Mouse (Mus musculus) small intestine, adult 2 months (tissue): Measurements from ENCODE around the gene Asb12. TPM values are rescaled to one million over a fixed set of nuclear protein-coding genes. Genes with fewer than 3 reads are reported as not detected.
A peak's percentile ranks its signal among the peaks of the same experiment; 100 is the strongest.
"Not testable (repeated sequence)": the region's sequence is repeated elsewhere in the genome, so short reads cannot be mapped to it uniquely, and the experiment has no call there.

Source experiments
- H3K27ac ChIP-seq: fragments of 200-500 bp; 2 replicates; pipeline ENCODE4 v1.5.1; 2012; ENCODE audit warnings: low read depth, low read length, control low read depth, inconsistent platforms; ENCODE audit not compliant: insufficient read depth
- H3K27me3 ChIP-seq: fragments of 200-500 bp; 2 replicates; pipeline ENCODE4 v1.6.1; 2012; ENCODE audit warnings: mild to moderate bottlenecking, moderate library complexity, low read length, inconsistent platforms; ENCODE audit not compliant: control insufficient read depth, insufficient read depth
- H3K36me3 ChIP-seq: fragments of 200-500 bp; 2 replicates; pipeline ENCODE4 v1.6.1; 2012; ENCODE audit warnings: mild to moderate bottlenecking, low read length, control low read depth, inconsistent platforms; ENCODE audit not compliant: control insufficient read depth, insufficient read depth
- H3K4me1 ChIP-seq: fragments of 200-500 bp; 2 replicates; pipeline ENCODE4 v1.6.1; 2012; ENCODE audit warnings: low read length, inconsistent platforms, mixed read lengths; ENCODE audit not compliant: control insufficient read depth, insufficient read depth, insufficient read length
- H3K4me3 ChIP-seq: fragments of 200-500 bp; 2 replicates; pipeline ENCODE4 v1.5.1; 2012; ENCODE audit warnings: low read depth, mild to moderate bottlenecking, control low read depth, inconsistent platforms, low read length, moderate library complexity
- CTCF ChIP-seq: fragments of 200-500 bp; IDR thresholded peaks from 2 replicates; pipeline ENCODE4 v1.5.1; 2012; ENCODE audit warnings: low read depth, mild to moderate bottlenecking, control low read depth, inconsistent platforms, low read length, moderate library complexity, mixed read lengths; ENCODE audit not compliant: insufficient replicate concordance, insufficient read length; ENCODE audit errors: extremely low read depth
- POLR2A ChIP-seq: fragments of 200-500 bp; IDR thresholded peaks from 2 replicates; pipeline ENCODE4 v1.6.1; 2012; ENCODE audit warnings: low read depth, mild to moderate bottlenecking, control low read depth, inconsistent platforms, low read length, moderate library complexity
- WGBS: fragments of 180-500 bp; shearing (Covaris S2); methylation state at CpG from one replicate; pipeline ENCODE4 v1.1.7; 2018; 5-methylcytosine and 5-hydroxymethylcytosine counted together
- polyA plus RNA-seq: library from polyadenylated mRNA; depleted of rRNA; stranded (reverse); fragments of >200 nt; gene quantifications from 2 replicates; pipeline ENCODE4 v1.2.3, GENCODE M21; 2012; rRNA removed

The Asb12 gene
- polyA plus RNA-seq = not detected in 2 replicates

DNA sequence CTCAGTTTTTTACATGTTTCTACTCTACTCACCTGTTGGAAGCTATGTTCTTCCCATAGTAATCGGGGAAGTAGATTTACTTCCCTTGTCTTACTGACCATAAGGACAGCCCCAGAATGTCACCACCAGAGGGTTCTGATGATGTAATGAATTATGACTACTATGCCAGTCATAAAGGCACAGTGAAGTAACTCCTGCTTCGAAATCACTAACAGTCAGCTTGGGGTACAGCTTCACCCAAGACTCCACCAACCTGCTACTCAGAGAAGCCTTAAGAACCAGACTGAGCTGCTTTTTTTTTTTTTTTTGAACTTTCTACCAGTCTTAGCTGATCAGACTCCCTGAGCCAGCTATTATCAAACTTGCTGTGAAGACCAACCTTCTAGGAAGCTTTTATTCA lies at the start of gene Asb12, which contains the start of gene Pfn5:
Gene Asb12, minus strand, starts transcription at position 101 of the 400 bp plus-strand sequence.
Gene Pfn5, plus strand, starts transcription at position 218 of the 400 bp plus-strand sequence.
- H3K36me3 ChIP-seq = no peaks in the 10 kb centered on the region
- H3K4me1 ChIP-seq = no peaks in the 10 kb centered on the region
- TF ChIP-seq POLR2A = no peak
- TF ChIP-seq CTCF = no peak
- H3K4me3 ChIP-seq = no peak within 1 kb of the TSS
- H3K27ac ChIP-seq = no peak within 1 kb of the TSS
- WGBS = 65% methylated on average over 2 of the region's 2 CpGs
- no peaks in the 10 kb centered on the region for H3K27me3 ChIP-seq

DNA sequence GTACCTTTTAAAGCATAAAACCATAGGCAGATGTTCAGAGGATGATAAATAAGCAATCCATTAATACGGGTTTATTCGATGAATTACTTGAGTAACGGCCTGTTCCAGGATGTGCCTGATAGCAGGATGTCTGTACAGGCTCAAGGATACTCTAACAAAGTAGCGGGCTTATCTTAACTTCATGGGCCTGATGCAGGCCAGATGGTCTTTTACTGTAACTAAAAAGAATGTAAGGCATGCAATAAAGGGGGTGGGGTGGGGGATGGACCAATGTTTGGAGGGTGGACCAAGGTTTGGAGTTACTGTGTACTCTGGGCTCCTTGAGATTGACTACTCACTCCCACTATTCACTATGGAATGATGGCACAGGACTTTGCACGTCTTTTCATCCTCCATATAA lies 42.8 kb upstream of the Asb12 start:
- Histone ChIP-seq H3K27me3 (no peaks in the 10 kb centered on the region), H3K4me3 (no peak overlapping the region), H3K36me3 (no peaks in the 10 kb centered on the region), H3K27ac (no peak overlapping the region), H3K4me1 (no peaks in the 10 kb centered on the region)
- 56% methylated on average over 5 of the region's 5 CpGs for WGBS
- TF ChIP-seq POLR2A (no peak), CTCF (no peak)

DNA sequence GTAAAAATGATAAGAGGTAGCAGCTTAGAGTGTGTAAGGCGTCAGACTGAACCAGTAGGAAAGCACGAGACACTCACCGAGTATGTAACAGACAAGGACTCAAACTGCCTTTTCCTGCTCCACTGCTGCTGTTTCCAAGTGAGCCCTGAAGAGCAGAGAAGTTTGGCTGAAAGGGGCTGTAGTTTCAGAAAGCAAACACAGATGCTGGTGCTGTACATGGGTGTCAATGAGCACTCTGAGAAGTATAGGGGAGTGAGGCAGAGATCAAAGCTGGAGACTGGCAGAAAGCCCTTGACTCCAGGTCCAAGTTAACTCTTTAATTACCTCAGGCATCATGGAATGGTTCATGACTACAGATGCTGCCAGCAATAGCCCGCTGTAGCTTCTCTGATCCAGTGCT lies 3.5 kb downstream of the Asb12 start:
- no peak overlapping the region for H3K4me3 ChIP-seq
- WGBS = 52% methylated on average over 4 of the region's 4 CpGs
- TF ChIP-seq CTCF (no peak), POLR2A (no peak)
- H3K36me3 ChIP-seq = no peaks in the 10 kb centered on the region
- no peaks in the 10 kb centered on the region for H3K4me1 ChIP-seq
- H3K27ac ChIP-seq = no peak overlapping the region
- H3K27me3 ChIP-seq = no peaks in the 10 kb centered on the region

DNA sequence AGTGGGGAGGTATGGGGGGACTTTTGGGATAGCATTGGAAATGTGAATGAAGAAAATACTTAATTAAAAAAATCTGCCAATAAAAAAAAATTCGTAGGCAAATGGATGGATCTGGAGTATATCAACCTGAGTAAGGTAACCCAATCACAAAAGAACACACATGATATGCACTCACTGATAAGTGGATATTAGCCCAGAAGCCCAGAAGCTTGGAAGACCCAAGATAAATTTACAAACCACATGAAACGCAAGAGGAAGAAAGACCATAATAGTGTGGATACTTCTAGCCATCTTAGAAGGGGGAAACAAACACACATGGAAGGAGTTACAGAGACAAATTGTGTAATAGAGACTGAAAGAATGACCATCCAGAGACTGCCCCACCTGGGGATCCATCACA lies 22.3 kb downstream of the Asb12 start:
- not testable (repeated sequence) for H3K4me3 ChIP-seq, H3K4me1 ChIP-seq, H3K27me3 ChIP-seq, H3K36me3 ChIP-seq, H3K27ac ChIP-seq
- WGBS = 96% methylated on average over 2 of the region's 2 CpGs

DNA sequence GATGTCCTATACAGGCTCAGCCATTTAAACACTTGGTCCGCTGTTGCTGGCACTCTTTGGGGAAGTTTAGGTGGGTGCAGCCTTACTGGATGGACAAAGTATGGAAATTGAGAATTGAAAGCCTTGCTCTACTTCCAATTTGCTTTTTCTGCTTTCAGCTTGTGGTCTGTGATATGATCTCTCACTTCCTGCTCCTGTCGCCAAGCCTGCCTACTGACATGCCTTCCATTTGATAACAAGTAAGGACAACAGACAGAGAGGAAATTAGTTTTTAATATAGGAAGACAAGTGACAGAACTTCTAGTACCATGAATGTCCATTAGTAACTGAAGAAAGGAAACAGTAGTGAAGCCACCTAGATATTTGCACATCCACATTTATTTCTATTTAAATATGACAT lies 32.6 kb downstream of the Asb12 start:
- no peaks in the 10 kb centered on the region for H3K27me3 ChIP-seq
- H3K4me3 ChIP-seq = no peak overlapping the region
- no peaks in the 10 kb centered on the region for H3K4me1 ChIP-seq
- no peaks in the 10 kb centered on the region for H3K36me3 ChIP-seq
- no peak overlapping the region for H3K27ac ChIP-seq
- TF ChIP-seq CTCF (no peak), POLR2A (no peak)
- WGBS = 74% methylated on average over 2 of the region's 2 CpGs

DNA sequence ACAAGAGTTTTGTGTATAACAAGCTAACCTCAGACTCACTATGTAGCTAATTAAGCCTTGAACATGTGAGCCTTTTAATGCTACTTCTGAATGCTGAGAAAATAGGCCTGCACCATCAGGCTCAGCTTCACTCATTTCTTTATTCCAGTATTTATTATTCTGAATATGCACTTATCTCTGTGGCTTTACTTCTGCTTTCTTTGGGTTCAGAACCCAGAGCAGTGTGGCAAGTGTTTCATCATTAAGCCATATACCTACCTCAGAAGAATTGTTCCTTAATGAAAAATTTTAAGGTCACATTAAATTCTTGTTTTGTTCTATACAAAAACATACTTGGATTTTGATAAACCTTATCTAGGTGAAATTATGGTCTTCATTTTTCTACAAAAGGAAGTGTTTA lies 33.9 kb downstream of the Asb12 start:
- H3K4me1 ChIP-seq = no peaks in the 10 kb centered on the region
- no peaks in the 10 kb centered on the region for H3K36me3 ChIP-seq
- TF ChIP-seq POLR2A (no peak), CTCF (no peak)
- H3K27me3 ChIP-seq = no peaks in the 10 kb centered on the region
- no peak overlapping the region for H3K27ac ChIP-seq
- no peak overlapping the region for H3K4me3 ChIP-seq

DNA sequence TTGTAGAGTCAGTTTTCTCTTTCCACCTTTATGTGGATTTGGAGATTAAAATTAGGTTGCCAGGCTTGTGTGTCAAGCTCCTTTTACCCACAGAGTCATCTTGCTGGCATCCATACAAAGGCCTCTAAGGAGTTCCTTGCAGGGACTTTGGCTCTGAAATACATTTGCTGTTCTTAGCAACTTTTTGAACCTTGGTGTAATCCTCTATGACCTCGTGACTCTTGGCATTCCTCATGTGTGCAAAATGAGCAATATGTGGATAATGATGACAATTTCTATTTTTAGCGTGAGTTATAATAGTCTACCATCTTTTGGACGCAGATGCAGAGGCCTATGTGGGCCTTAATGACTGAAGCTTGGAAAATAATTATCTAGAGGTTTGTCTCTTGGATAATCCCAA lies 100.6 kb downstream of the Asb12 start:
- TF ChIP-seq CTCF = no peak
- no peak for TF ChIP-seq POLR2A
- H3K4me1 ChIP-seq = no peaks in the 10 kb centered on the region
- no peak overlapping the region for H3K4me3 ChIP-seq
- H3K27me3 ChIP-seq = no peaks in the 10 kb centered on the region
- no peaks in the 10 kb centered on the region for H3K36me3 ChIP-seq
- WGBS = 72% methylated on average over 3 of the region's 3 CpGs
- no peak overlapping the region for H3K27ac ChIP-seq

DNA sequence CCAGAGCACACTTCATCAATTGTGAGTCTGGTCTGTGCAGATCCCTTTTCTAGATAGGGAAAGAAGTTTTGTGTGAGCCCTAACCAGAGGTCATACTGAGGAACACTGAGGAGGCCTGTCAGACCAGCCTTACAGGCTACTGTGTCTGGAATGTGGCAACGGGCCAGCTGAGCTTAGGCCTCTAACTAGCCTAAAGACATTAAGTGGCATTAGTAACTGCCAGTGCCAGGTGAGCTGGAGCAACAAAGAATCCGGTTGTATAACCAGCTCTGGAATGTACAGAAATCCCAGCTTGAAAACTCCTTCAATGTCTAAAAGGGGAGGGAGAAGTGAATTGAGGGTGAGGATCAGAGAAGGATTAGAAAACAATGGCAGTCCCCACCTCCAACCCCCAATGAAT lies 111.9 kb downstream of the Asb12 start:
- H3K36me3 ChIP-seq = no peaks in the 10 kb centered on the region
- peaks cover 4% of the 10 kb centered on the region; the same call in 1 of the 2 replicates for H3K4me1 ChIP-seq
- TF ChIP-seq CTCF (no peak), POLR2A (no peak)
- H3K27me3 ChIP-seq = no peaks in the 10 kb centered on the region
- H3K4me3 ChIP-seq = no peak overlapping the region
- 26% methylated on average over 2 of the region's 2 CpGs for WGBS
- H3K27ac ChIP-seq = no peak overlapping the region

DNA sequence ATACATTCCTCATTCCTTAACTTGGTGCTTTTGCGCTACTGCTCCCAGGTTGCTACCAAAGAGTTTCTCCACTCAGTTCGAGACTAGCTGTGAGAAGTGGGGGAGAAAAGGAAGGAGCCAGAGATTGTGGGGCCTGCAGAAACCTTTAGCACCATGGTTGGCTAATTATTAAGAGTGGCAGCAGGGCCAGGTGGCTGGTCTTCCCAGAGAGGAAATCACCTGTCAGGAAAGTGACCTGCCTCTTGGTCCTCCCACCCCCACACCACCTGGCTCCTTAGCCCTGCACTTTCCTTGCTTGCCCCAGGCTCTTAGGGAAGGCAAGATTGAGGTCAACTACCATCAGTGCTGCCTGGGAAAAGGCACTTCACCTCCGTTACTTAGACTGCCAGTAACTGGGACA lies 112.6 kb downstream of the Asb12 start:
- 39% methylated on average over 3 of the region's 3 CpGs for WGBS
- Histone ChIP-seq H3K27me3 (no peaks in the 10 kb centered on the region), H3K4me3 (peak overlapping the region; percentile 98), H3K27ac (peak overlapping the region; percentile 78), H3K4me1 (peaks cover 4% of the 10 kb centered on the region; the same call in 1 of the 2 replicates), H3K36me3 (no peaks in the 10 kb centered on the region)
- TF ChIP-seq CTCF = no peak
- no peak for TF ChIP-seq POLR2A
